Mouse (Mus musculus): ENCODE data around the gene Gjd3.
A peak's percentile ranks its signal among the peaks of the same experiment; 100 is the strongest.

Gene Gjd3

GRCm38 (mm10) chr11:98932293-98933091 lies 50.3 kb downstream of the Gjd3 start:
- DNase-seq (ENCODE audit: low read depth): peak; percentile 36

All from induced T-regulatory cell, adult 2 months (primary cell).